Mouse (Mus musculus): ENCODE results near the gene Negr1. TPM values are rescaled to one million over a fixed set of nuclear protein-coding genes. Genes with fewer than 3 reads are reported as not detected.

Negr1 gene
- total and polyA plus RNA-seq, 3 experiments, result not detected

- no peak overlapping the region for H3K4me3 ChIP-seq (replicated peaks in 1 of 3; ENCODE audit: low read depth in 2 of 3, low read length in 2 of 3, poor library complexity in 1 of 3)
- dilution Hi-C loops (cut with MboI; ENCODE audit: extremely low pct_ligation_motif_present, extremely low pct_unique_long_range_greater_than_20kb, low sequenced_read_pairs), result no loop called here
- no peaks in the 10 kb centered on the region for H3K36me3 ChIP-seq (replicated peaks in 1 of 2; ENCODE audit: control insufficient read depth in 1 of 2, insufficient read depth in 1 of 2, low read length in 1 of 2)
Observed at GRCm38 (mm10) chr3:156791234-156791633, 229.6 kb downstream of the Negr1 start.

GRCm38 (mm10) chr3:156792743-156793142 lies 231.1 kb downstream of the Negr1 start:
- DNase-seq (ENCODE audit: extremely low read depth), result no peak
- Histone ChIP-seq H3K27me3 (replicated peaks) (no peaks in the 10 kb centered on the region), H3K4me2 (ENCODE audit: insufficient read depth, low read depth, poor library complexity, severe bottlenecking) (no peak overlapping the region), H3K4me3 (replicated peaks in 1 of 3; ENCODE audit: low read depth in 2 of 3, low read length in 2 of 3, poor library complexity in 1 of 3) (no peak overlapping the region), H3K9me3 (replicated peaks; ENCODE audit: low read length) (peaks cover 24% of the 10 kb centered on the region), H3K36me3 (replicated peaks in 1 of 2; ENCODE audit: control insufficient read depth in 1 of 2, insufficient read depth in 1 of 2, low read length in 1 of 2) (no peaks in the 10 kb centered on the region), H3K4me1 (ENCODE audit: control insufficient read depth in 1 of 2, insufficient read depth in 2 of 2) (no peaks in the 10 kb centered on the region), H3K27ac (ENCODE audit: insufficient read depth, low read depth) (no peak overlapping the region), H3K79me2 (replicated peaks; ENCODE audit: control insufficient read depth, extremely low read depth, insufficient read depth, poor library complexity, severe bottlenecking) (no peaks in the 10 kb centered on the region), H3K9ac (ENCODE audit: insufficient read depth, low read depth) (no peak overlapping the region)
- in situ Hi-C loops (cut with MboI; ENCODE audit: low pct_ligation_motif_present, low pct_unique_long_range_greater_than_20kb, low sequenced_read_pairs), result no loop called here
- no peak for TF ChIP-seq MAX (IDR thresholded peaks at IDR 0.05; ENCODE audit: low read length)
- no peak for TF ChIP-seq ZKSCAN1 (IDR thresholded peaks at IDR 0.05; ENCODE audit: borderline replicate concordance, low read depth, low read length)
- TF ChIP-seq BHLHE40 (IDR thresholded peaks at IDR 0.05; ENCODE audit: low read depth, low read length), result no peak
- no peak for TF ChIP-seq E2F4 (IDR thresholded peaks at IDR 0.05; ENCODE audit: insufficient replicate concordance, low read depth, low read length)
- dilution Hi-C loops (cut with MboI; ENCODE audit: extremely low pct_ligation_motif_present, extremely low pct_unique_long_range_greater_than_20kb, low sequenced_read_pairs), result no loop called here

More at GRCm38 (mm10) chr3:156791234-156791633, 229.6 kb downstream of the Negr1 start:
- Histone ChIP-seq H3K9ac (ENCODE audit: insufficient read depth, low read depth) (no peak overlapping the region), H3K79me2 (replicated peaks; ENCODE audit: control insufficient read depth, extremely low read depth, insufficient read depth, poor library complexity, severe bottlenecking) (no peaks in the 10 kb centered on the region), H3K27me3 (replicated peaks) (no peaks in the 10 kb centered on the region), H3K27ac (ENCODE audit: insufficient read depth, low read depth) (no peak overlapping the region), H3K4me2 (ENCODE audit: insufficient read depth, low read depth, poor library complexity, severe bottlenecking) (no peak overlapping the region), H3K4me1 (ENCODE audit: control insufficient read depth in 1 of 2, insufficient read depth in 2 of 2) (no peaks in the 10 kb centered on the region), H3K9me3 (replicated peaks; ENCODE audit: low read length) (peaks cover 21% of the 10 kb centered on the region)
- in situ Hi-C loops (cut with MboI; ENCODE audit: low pct_ligation_motif_present, low pct_unique_long_range_greater_than_20kb, low sequenced_read_pairs), result no loop called here
- TF ChIP-seq CTCF (conservative IDR thresholded peaks at IDR 0.05 in 1 of 2, IDR thresholded peaks at IDR 0.05 in 1 of 2; ENCODE audit: low read depth in 2 of 2, low read length in 2 of 2), result no peak
- no peak for DNase-seq (ENCODE audit: extremely low read depth)

GRCm38 (mm10) chr3:156794091-156794490 lies 232.5 kb downstream of the Negr1 start:
- Histone ChIP-seq H3K9me3 (replicated peaks; ENCODE audit: low read length) (peaks cover 26% of the 10 kb centered on the region), H3K36me3 (replicated peaks in 1 of 2; ENCODE audit: control insufficient read depth in 1 of 2, insufficient read depth in 1 of 2, low read length in 1 of 2) (no peaks in the 10 kb centered on the region)
- in situ Hi-C loops (cut with MboI; ENCODE audit: low pct_ligation_motif_present, low pct_unique_long_range_greater_than_20kb, low sequenced_read_pairs), result no loop called here

More at GRCm38 (mm10) chr3:156794091-156794490, 232.5 kb downstream of the Negr1 start:
- Histone ChIP-seq H3K27me3 (replicated peaks) (no peaks in the 10 kb centered on the region), H3K9ac (ENCODE audit: insufficient read depth, low read depth) (no peak overlapping the region), H3K79me2 (replicated peaks; ENCODE audit: control insufficient read depth, extremely low read depth, insufficient read depth, poor library complexity, severe bottlenecking) (no peaks in the 10 kb centered on the region), H3K4me2 (ENCODE audit: insufficient read depth, low read depth, poor library complexity, severe bottlenecking) (no peak overlapping the region), H3K27ac (ENCODE audit: insufficient read depth, low read depth) (no peak overlapping the region), H3K4me1 (ENCODE audit: control insufficient read depth in 1 of 2, insufficient read depth in 2 of 2) (no peaks in the 10 kb centered on the region), H3K4me3 (replicated peaks in 1 of 3; ENCODE audit: low read depth in 2 of 3, low read length in 2 of 3, poor library complexity in 1 of 3) (no peak overlapping the region)
- dilution Hi-C loops (cut with MboI; ENCODE audit: extremely low pct_ligation_motif_present, extremely low pct_unique_long_range_greater_than_20kb, low sequenced_read_pairs), result no loop called here
- no peak for DNase-seq (ENCODE audit: extremely low read depth)
- TF ChIP-seq USF2 (conservative IDR thresholded peaks at IDR 0.05; ENCODE audit: low read depth, low read length) (no peak), KAT2A (IDR thresholded peaks at IDR 0.05; ENCODE audit: insufficient replicate concordance, low read length) (no peak), POLR2AphosphoS2 (IDR thresholded peaks at IDR 0.05; ENCODE audit: low read depth, low read length) (no peak), E2F4 (IDR thresholded peaks at IDR 0.05; ENCODE audit: insufficient replicate concordance, low read depth, low read length) (no peak), ELF1 (IDR thresholded peaks at IDR 0.05; ENCODE audit: low read depth, low read length) (no peak), POLR2A (IDR thresholded peaks at IDR 0.05; ENCODE audit: low read depth, low read length) (no peak), USF1 (IDR thresholded peaks at IDR 0.05; ENCODE audit: low read depth, low read length) (no peak), EP300 (IDR thresholded peaks at IDR 0.05; ENCODE audit: low read length) (no peak), NRF1 (IDR thresholded peaks at IDR 0.05; ENCODE audit: low read depth, low read length) (no peak)
